Mouse (Mus musculus): ENCODE measurements around the gene Nf2. TPM values are rescaled to one million over a fixed set of nuclear protein-coding genes. Genes with fewer than 3 reads are reported as not detected.

Nf2 gene
- polyA plus RNA-seq, 1 experiment, result 77.7 TPM

DNA sequence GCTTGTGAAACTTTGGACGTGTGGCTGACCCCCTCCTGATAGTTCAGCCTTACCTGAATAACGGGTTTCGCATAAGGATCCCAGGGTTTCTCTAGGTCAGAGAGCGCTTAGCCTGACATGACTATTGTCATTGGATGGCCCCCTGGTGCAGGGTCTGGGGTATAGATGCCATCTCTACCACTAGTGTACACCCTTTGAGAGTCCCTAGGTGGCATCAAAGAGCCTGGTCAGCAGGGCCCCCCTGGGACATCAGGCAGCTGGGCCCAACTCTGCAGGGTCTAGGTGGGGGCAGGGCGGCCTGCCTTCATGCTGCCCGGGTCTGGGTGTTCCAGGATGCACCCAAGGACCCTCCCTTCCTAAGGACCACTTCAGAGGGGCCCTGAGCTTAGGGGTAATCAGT is 113.0 kb downstream of the Nf2 start:
- no peak overlapping the region; the same call in 1 of the 2 replicates for H3K27ac ChIP-seq (ENCODE audit: insufficient read depth, low read length)
- TF ChIP-seq EP300 (IDR thresholded peaks at IDR 0.05; ENCODE audit: insufficient read depth, low read depth, low read length) (no peak), POLR2A (IDR thresholded peaks at IDR 0.05; ENCODE audit: insufficient read depth, low read length) (no peak), CTCF (IDR thresholded peaks at IDR 0.05; ENCODE audit: low read depth, low read length) (no peak)
- H3K4me1 ChIP-seq (ENCODE audit: control insufficient read depth, insufficient read depth, low read length), result peaks cover 2% of the 10 kb centered on the region
- H3K9me3 ChIP-seq (replicated peaks; ENCODE audit: control insufficient read depth, insufficient read depth, low read length, poor library complexity, severe bottlenecking), result no peaks in the 10 kb centered on the region
- peak overlapping the region; percentile 29; the same call in 1 of the 2 replicates for H3K9ac ChIP-seq (ENCODE audit: low read depth, poor library complexity, severe bottlenecking)
- no peak overlapping the region for H3K4me3 ChIP-seq (ENCODE audit: low read depth, low read length)
- H3K36me3 ChIP-seq (ENCODE audit: control insufficient read depth, insufficient read depth, low read length, poor library complexity, severe bottlenecking), result no peaks in the 10 kb centered on the region
- no peaks in the 10 kb centered on the region for H3K27me3 ChIP-seq (ENCODE audit: control insufficient read depth, insufficient read depth, low read length, poor library complexity, severe bottlenecking)

DNA sequence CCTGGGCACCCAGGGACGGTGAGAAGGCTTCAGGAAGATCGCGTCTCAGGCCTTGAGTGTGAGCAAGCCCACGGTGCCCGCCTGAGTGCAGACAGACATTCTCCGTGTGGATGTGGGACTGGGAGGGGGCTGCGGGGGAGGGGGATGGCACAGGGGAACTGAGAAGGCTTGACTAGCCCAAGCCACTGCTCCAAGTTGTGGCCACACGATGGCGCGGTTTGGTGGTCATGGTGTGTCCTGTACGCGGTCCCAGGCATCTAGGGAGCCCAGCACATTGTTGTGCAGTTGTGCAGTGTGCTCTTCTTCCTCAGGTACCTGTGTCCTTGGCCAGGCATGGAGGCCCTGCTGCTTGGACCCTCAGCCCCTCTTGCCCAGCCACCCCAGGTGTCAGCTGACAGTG is 115.2 kb downstream of the Nf2 start:
- Histone ChIP-seq H3K27me3 (ENCODE audit: control insufficient read depth, insufficient read depth, low read length, poor library complexity, severe bottlenecking) (no peaks in the 10 kb centered on the region), H3K9me3 (replicated peaks; ENCODE audit: control insufficient read depth, insufficient read depth, low read length, poor library complexity, severe bottlenecking) (no peaks in the 10 kb centered on the region), H3K9ac (ENCODE audit: low read depth, poor library complexity, severe bottlenecking) (no peak overlapping the region), H3K4me3 (ENCODE audit: low read depth, low read length) (peak overlapping the region; percentile 14; the same call in 1 of the 2 replicates), H3K36me3 (ENCODE audit: control insufficient read depth, insufficient read depth, low read length, poor library complexity, severe bottlenecking) (no peaks in the 10 kb centered on the region), H3K4me1 (ENCODE audit: control insufficient read depth, insufficient read depth, low read length) (peaks cover 2% of the 10 kb centered on the region), H3K27ac (ENCODE audit: insufficient read depth, low read length) (no peak overlapping the region)
- no peak for TF ChIP-seq POLR2A (IDR thresholded peaks at IDR 0.05; ENCODE audit: insufficient read depth, low read length)
- peak; percentile 52; the same call in 1 of the 2 replicates for TF ChIP-seq EP300 (IDR thresholded peaks at IDR 0.05; ENCODE audit: insufficient read depth, low read depth, low read length)
- TF ChIP-seq CTCF (IDR thresholded peaks at IDR 0.05; ENCODE audit: low read depth, low read length), result peak; percentile 88

DNA sequence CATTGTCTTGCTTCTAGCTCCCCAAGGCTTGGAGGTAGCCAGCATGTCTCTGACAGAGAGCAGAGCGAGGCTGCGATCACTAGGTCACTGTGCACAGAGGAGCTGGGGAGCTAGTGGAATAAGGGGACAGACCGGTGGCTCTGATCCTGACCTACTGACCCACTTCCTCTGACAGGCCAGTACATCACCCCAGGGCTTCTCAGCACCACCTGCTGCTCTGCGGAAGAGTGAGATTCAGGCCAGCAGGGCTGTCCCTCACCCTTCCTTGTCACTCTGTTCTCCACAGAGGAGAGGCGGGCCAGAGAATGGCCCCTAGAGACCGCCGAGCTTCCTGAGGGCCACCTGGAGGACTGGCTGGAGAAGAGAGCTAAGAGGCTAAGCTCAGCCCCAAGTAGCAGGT is 117.6 kb downstream of the Nf2 start:
- H3K4me1 ChIP-seq (ENCODE audit: control insufficient read depth, insufficient read depth, low read length), result peaks cover 2% of the 10 kb centered on the region
- no peak for TF ChIP-seq POLR2A (IDR thresholded peaks at IDR 0.05; ENCODE audit: insufficient read depth, low read length)
- no peak for TF ChIP-seq CTCF (IDR thresholded peaks at IDR 0.05; ENCODE audit: low read depth, low read length)
- TF ChIP-seq EP300 (IDR thresholded peaks at IDR 0.05; ENCODE audit: insufficient read depth, low read depth, low read length), result no peak

DNA sequence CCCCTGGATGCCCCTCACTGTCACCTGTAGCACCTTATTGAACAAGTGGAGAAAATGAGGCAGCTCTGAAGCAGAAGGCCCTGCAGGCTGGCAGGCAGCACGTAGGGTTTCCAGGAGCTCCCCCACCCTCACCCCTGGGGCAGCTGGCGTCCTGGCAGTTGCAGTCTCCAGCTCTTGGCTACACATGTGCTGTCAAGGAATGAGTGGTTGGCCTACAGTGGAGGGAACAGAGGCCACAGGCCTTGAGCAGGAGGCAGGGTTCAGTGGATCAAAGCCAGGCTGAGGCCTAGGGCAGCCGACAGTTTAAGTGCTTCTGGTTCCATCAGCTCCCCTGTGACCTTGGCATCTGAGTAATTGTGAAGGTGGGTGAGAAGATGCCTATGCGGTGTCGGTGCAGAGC is 118.4 kb downstream of the Nf2 start:
- peaks cover 2% of the 10 kb centered on the region for H3K4me1 ChIP-seq (ENCODE audit: control insufficient read depth, insufficient read depth, low read length)
- H3K27me3 ChIP-seq (ENCODE audit: control insufficient read depth, insufficient read depth, low read length, poor library complexity, severe bottlenecking), result no peaks in the 10 kb centered on the region
- no peak overlapping the region for H3K4me3 ChIP-seq (ENCODE audit: low read depth, low read length)
- TF ChIP-seq POLR2A (IDR thresholded peaks at IDR 0.05; ENCODE audit: insufficient read depth, low read length) (no peak), EP300 (IDR thresholded peaks at IDR 0.05; ENCODE audit: insufficient read depth, low read depth, low read length) (no peak), CTCF (IDR thresholded peaks at IDR 0.05; ENCODE audit: low read depth, low read length) (no peak)
- H3K27ac ChIP-seq (ENCODE audit: insufficient read depth, low read length), result no peak overlapping the region
- H3K9ac ChIP-seq (ENCODE audit: low read depth, poor library complexity, severe bottlenecking), result no peak overlapping the region
- no peaks in the 10 kb centered on the region for H3K9me3 ChIP-seq (replicated peaks; ENCODE audit: control insufficient read depth, insufficient read depth, low read length, poor library complexity, severe bottlenecking)
- no peaks in the 10 kb centered on the region for H3K36me3 ChIP-seq (ENCODE audit: control insufficient read depth, insufficient read depth, low read length, poor library complexity, severe bottlenecking)

More for the DNA sequence above, 117.6 kb downstream of the Nf2 start:
- H3K4me3 ChIP-seq (ENCODE audit: low read depth, low read length), result no peak overlapping the region
- no peak overlapping the region for H3K27ac ChIP-seq (ENCODE audit: insufficient read depth, low read length)
- H3K27me3 ChIP-seq (ENCODE audit: control insufficient read depth, insufficient read depth, low read length, poor library complexity, severe bottlenecking), result no peaks in the 10 kb centered on the region
- H3K36me3 ChIP-seq (ENCODE audit: control insufficient read depth, insufficient read depth, low read length, poor library complexity, severe bottlenecking), result no peaks in the 10 kb centered on the region
- H3K9me3 ChIP-seq (replicated peaks; ENCODE audit: control insufficient read depth, insufficient read depth, low read length, poor library complexity, severe bottlenecking), result no peaks in the 10 kb centered on the region
- H3K9ac ChIP-seq (ENCODE audit: low read depth, poor library complexity, severe bottlenecking), result no peak overlapping the region

DNA sequence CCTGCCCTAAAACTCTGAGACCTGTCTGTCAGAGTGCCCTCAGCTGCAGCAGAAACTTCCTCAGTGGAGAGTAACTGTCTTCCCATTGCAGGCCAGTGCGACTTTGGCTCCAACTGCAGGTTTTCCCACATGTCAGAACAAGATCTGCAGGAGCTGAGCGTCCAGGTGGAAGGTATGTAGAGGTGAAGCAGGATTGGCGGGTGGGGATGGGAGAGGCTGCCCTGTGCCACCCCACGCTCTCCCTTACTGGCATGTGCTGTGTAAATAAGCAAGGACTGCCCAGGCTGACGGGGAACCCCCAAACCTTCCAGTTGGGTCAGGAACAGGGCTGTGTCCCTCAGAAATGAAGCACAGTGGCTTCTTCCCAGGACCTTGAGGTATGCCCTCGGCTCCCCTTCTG is 119.2 kb downstream of the Nf2 start:
- H3K4me1 ChIP-seq (ENCODE audit: control insufficient read depth, insufficient read depth, low read length), result peaks cover 2% of the 10 kb centered on the region
- H3K9ac ChIP-seq (ENCODE audit: low read depth, poor library complexity, severe bottlenecking), result no peak overlapping the region
- no peak overlapping the region for H3K27ac ChIP-seq (ENCODE audit: insufficient read depth, low read length)
- TF ChIP-seq EP300 (IDR thresholded peaks at IDR 0.05; ENCODE audit: insufficient read depth, low read depth, low read length) (no peak), CTCF (IDR thresholded peaks at IDR 0.05; ENCODE audit: low read depth, low read length) (no peak)
- H3K9me3 ChIP-seq (replicated peaks; ENCODE audit: control insufficient read depth, insufficient read depth, low read length, poor library complexity, severe bottlenecking), result no peaks in the 10 kb centered on the region
- no peaks in the 10 kb centered on the region for H3K36me3 ChIP-seq (ENCODE audit: control insufficient read depth, insufficient read depth, low read length, poor library complexity, severe bottlenecking)
- H3K27me3 ChIP-seq (ENCODE audit: control insufficient read depth, insufficient read depth, low read length, poor library complexity, severe bottlenecking), result no peaks in the 10 kb centered on the region
- no peak overlapping the region for H3K4me3 ChIP-seq (ENCODE audit: low read depth, low read length)

DNA sequence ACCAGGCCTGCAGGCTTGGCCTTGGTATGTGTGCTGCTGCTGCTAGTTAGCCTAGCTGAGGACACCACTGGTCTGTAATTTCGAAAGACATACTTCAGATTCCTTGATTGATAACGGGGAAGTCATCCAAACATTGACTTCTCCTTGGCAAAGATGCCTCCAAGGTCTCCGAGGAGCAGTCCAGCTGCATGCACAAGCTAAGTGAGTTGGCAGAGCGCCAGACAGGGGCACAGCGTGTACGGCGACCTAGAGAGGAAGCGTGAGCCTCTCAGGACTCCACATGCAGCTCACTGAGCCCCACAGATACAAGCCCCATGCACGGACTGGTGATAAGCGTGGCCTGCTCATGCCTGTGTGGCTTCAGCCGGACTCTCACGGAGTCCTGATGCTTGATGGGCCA is 119.7 kb downstream of the Nf2 start:
- no peaks in the 10 kb centered on the region for H3K9me3 ChIP-seq (replicated peaks; ENCODE audit: control insufficient read depth, insufficient read depth, low read length, poor library complexity, severe bottlenecking)
- no peaks in the 10 kb centered on the region for H3K36me3 ChIP-seq (ENCODE audit: control insufficient read depth, insufficient read depth, low read length, poor library complexity, severe bottlenecking)
- H3K27me3 ChIP-seq (ENCODE audit: control insufficient read depth, insufficient read depth, low read length, poor library complexity, severe bottlenecking), result no peaks in the 10 kb centered on the region
- no peak overlapping the region for H3K4me3 ChIP-seq (ENCODE audit: low read depth, low read length)
- no peak overlapping the region for H3K9ac ChIP-seq (ENCODE audit: low read depth, poor library complexity, severe bottlenecking)
- TF ChIP-seq POLR2A (IDR thresholded peaks at IDR 0.05; ENCODE audit: insufficient read depth, low read length) (no peak), EP300 (IDR thresholded peaks at IDR 0.05; ENCODE audit: insufficient read depth, low read depth, low read length) (no peak), CTCF (IDR thresholded peaks at IDR 0.05; ENCODE audit: low read depth, low read length) (no peak)
- no peak overlapping the region for H3K27ac ChIP-seq (ENCODE audit: insufficient read depth, low read length)
- H3K4me1 ChIP-seq (ENCODE audit: control insufficient read depth, insufficient read depth, low read length), result peaks cover 2% of the 10 kb centered on the region
